Mouse (Mus musculus): ENCODE results near the gene Dhx29. TPM values are rescaled to one million over a fixed set of nuclear protein-coding genes. Genes with fewer than 3 reads are reported as not detected.

Gene Dhx29
- polyA plus RNA-seq, 1 experiment from 2014 or later, result 37.5 TPM

DNA sequence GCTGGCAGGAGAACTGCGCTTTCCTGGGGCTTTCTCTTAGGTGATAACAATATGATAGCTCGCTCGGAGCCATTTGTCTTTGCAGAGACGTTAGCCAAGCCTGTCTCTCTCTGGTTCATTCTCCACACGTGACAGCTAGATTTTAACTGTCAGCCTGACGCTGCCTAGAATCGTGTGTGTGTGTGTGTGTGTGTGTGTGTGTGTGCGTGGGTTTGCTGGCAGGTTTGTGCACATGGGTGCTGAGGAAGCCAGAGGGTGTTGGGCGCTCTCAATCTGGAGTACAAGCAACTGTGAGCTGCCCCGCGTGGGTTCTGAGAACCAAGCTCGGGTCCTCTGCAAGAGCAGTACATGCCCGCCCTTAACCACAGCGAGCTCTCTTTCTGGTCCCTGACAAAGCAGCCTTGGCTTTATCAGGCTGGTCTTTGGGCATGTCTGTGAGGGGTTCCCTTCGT, 14.7 kb downstream of the Dhx29 start:
- Histone ChIP-seq H3K4me2 (replicated peaks) (no peak overlapping the region), H3K9ac (replicated peaks) (no peak overlapping the region), H3K36me3 (peaks cover 83% of the 10 kb centered on the region), H3K4me3 (no peak overlapping the region), H3K9me3 (no peaks in the 10 kb centered on the region), H3K27ac (replicated peaks) (no peak overlapping the region), H3K4me1 (no peaks in the 10 kb centered on the region), H3K27me3 (no peaks in the 10 kb centered on the region)
- WGBS, result 79% methylated on average over 15 of the region's 15 CpGs
- ATAC-seq (ENCODE audit: low FRiP score, low read depth), result no peak

DNA sequence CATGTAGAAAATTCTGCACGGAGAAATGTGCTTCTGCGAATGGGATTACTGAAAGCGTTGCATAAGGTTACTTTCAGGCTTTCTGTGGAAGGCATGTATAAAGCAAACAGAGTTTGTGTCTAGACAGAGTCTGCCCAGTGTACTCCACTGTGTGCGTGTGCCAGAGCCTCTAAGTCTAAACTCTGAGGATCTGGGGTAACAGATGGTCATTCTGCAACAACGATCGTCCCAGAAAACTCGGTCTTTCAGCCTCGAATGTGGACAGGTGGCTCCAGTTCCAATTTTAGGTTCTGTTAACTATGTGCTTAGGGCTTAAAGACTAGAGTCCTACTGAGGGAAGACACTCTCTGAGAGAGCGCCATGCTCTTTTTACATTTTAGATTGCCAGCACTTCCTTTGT, 18.1 kb downstream of the Dhx29 start:
- WGBS, result 98% methylated on average over 9 of the region's 9 CpGs
- no peaks in the 10 kb centered on the region for H3K9me3 ChIP-seq
- no peak for ATAC-seq (ENCODE audit: low FRiP score, low read depth)
- no peak overlapping the region for H3K4me3 ChIP-seq
- no peak overlapping the region for H3K4me2 ChIP-seq (replicated peaks)
- H3K9ac ChIP-seq (replicated peaks), result no peak overlapping the region
- no peaks in the 10 kb centered on the region for H3K4me1 ChIP-seq
- H3K27me3 ChIP-seq, result no peaks in the 10 kb centered on the region
- H3K27ac ChIP-seq (replicated peaks), result no peak overlapping the region
- peaks cover 83% of the 10 kb centered on the region for H3K36me3 ChIP-seq

DNA sequence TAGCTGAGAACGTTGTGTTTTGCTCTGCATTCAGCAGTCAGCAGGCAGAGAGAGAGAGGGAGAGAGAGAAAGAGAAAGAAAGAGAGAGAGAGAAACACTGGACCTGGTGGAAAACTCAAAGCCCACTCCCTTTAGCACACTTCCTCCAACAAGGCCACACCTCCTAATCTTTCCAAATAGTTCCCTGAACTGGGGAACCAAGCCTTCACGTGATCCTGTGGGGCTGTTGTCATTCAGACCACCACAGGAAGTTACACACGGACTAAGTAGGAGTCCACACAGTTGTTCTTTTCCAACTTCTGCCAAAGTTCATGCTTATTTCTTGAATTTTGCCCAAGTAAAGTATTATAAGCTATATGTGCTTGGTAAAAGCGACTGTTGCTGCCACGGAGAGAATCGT, 18.6 kb downstream of the Dhx29 start:
- Histone ChIP-seq H3K27me3 (no peaks in the 10 kb centered on the region), H3K4me2 (replicated peaks) (no peak overlapping the region), H3K9me3 (no peaks in the 10 kb centered on the region), H3K4me3 (no peak overlapping the region), H3K27ac (replicated peaks) (no peak overlapping the region), H3K36me3 (peaks cover 86% of the 10 kb centered on the region), H3K9ac (replicated peaks) (no peak overlapping the region), H3K4me1 (no peaks in the 10 kb centered on the region)
- 91% methylated on average over 6 of the region's 6 CpGs for WGBS
- ATAC-seq (ENCODE audit: low FRiP score, low read depth), result no peak

DNA sequence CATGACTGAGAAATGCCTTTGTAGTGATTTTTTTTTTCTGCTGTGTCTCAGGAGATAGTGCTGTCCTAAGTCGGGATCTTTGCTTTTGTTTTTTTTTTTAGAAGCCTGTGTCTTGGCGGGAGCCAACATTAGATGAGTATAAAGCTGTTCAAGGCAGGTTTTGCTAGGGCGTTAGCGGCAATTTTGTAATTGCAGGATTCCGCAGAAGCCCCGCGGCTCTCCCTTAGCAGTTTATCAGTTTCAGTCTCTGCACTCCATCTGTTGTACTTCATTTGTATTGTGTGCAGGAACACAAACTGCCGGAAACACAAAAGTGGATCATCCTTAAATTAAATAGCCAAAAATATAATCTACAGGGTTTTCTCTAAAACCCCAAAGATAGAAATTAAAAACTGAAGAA, 26.8 kb downstream of the Dhx29 start:
- no peak overlapping the region for H3K9ac ChIP-seq (replicated peaks)
- no peaks in the 10 kb centered on the region for H3K4me1 ChIP-seq
- 95% methylated on average over 8 of the region's 8 CpGs for WGBS
- peaks cover 80% of the 10 kb centered on the region for H3K36me3 ChIP-seq
- ATAC-seq (ENCODE audit: low FRiP score, low read depth), result no peak
- H3K27me3 ChIP-seq, result no peaks in the 10 kb centered on the region
- H3K4me3 ChIP-seq, result no peak overlapping the region
- no peaks in the 10 kb centered on the region for H3K9me3 ChIP-seq
- H3K27ac ChIP-seq (replicated peaks), result no peak overlapping the region
- no peak overlapping the region for H3K4me2 ChIP-seq (replicated peaks)

DNA sequence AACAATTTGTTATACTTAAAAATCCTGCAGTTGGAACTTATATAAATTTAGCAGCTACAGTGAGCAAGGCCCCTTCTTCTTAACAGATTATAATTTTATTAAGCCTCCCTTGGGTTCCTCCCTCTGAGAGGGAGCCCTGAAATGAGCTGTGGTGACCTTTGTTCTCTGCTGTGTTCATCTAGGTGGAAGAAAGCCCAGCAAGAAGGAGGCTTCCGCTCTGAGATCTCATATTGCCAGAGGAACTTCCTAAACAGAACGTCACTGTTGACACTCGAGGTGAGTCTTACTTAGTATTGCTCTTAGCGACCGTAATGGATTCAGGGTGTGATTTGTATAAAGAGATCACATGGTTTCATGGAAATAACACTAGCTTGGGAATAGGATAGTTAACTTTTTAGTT, 35.8 kb downstream of the Dhx29 start:
- Histone ChIP-seq H3K4me3 (no peak overlapping the region), H3K27me3 (no peaks in the 10 kb centered on the region), H3K4me2 (replicated peaks) (no peak overlapping the region), H3K4me1 (no peaks in the 10 kb centered on the region), H3K36me3 (peaks cover 79% of the 10 kb centered on the region), H3K9me3 (no peaks in the 10 kb centered on the region), H3K27ac (replicated peaks) (no peak overlapping the region), H3K9ac (replicated peaks) (no peak overlapping the region)
- no peak for ATAC-seq (ENCODE audit: low FRiP score, low read depth)
- WGBS, result 84% methylated on average over 5 of the region's 5 CpGs

DNA sequence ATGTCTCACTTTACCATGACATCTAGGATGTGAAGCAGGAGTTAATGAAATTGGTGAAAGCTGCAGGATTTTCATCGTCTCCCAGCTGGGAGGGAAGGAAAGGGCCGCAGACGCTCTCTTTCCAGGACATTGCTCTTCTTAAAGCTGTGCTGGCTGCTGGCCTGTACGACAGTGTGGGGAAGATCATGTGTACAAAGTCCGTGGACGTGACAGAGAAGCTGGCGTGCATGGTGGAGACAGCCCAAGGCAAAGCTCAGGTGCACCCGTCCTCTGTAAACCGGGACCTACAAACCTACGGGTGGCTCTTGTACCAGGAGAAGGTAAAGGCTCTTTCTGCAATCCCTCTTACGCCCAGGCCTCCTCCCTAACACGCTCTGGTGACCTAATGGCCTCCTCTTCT, 37.2 kb downstream of the Dhx29 start:
- Histone ChIP-seq H3K4me1 (no peaks in the 10 kb centered on the region), H3K9me3 (no peaks in the 10 kb centered on the region), H3K4me2 (replicated peaks) (no peak overlapping the region), H3K9ac (replicated peaks) (no peak overlapping the region), H3K4me3 (no peak overlapping the region), H3K27ac (replicated peaks) (no peak overlapping the region), H3K27me3 (no peaks in the 10 kb centered on the region), H3K36me3 (peaks cover 78% of the 10 kb centered on the region)
- no peak for ATAC-seq (ENCODE audit: low FRiP score, low read depth)
- WGBS, result 95% methylated on average over 12 of the region's 12 CpGs

DNA sequence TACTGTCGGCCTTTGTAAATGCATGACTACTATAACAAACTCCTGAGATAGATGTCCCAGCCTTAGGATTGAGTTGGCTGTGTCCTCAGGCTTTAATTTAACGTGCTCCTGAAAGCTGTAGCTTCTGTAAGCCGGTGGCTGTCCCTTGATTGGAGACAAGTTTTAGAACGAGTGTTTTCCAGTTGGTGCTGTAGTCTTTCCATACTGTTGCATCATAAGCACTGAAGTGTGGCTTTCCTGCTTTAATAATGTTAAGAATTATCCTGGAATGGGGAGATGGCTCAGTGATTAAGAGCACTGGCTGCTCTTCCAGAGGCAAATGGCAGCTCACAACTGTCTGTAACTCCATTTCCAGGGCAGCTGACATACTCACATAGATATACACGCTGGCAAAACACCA, 40.0 kb downstream of the Dhx29 start:
- H3K4me1 ChIP-seq, result no peaks in the 10 kb centered on the region
- no peaks in the 10 kb centered on the region for H3K27me3 ChIP-seq
- no peak overlapping the region for H3K4me3 ChIP-seq
- no peak overlapping the region for H3K27ac ChIP-seq (replicated peaks)
- peaks cover 63% of the 10 kb centered on the region for H3K36me3 ChIP-seq
- no peak overlapping the region for H3K9ac ChIP-seq (replicated peaks)
- no peaks in the 10 kb centered on the region for H3K9me3 ChIP-seq
- ATAC-seq (ENCODE audit: low FRiP score, low read depth), result no peak
- WGBS, result 92% methylated on average over 5 of the region's 5 CpGs
- no peak overlapping the region for H3K4me2 ChIP-seq (replicated peaks)

DNA sequence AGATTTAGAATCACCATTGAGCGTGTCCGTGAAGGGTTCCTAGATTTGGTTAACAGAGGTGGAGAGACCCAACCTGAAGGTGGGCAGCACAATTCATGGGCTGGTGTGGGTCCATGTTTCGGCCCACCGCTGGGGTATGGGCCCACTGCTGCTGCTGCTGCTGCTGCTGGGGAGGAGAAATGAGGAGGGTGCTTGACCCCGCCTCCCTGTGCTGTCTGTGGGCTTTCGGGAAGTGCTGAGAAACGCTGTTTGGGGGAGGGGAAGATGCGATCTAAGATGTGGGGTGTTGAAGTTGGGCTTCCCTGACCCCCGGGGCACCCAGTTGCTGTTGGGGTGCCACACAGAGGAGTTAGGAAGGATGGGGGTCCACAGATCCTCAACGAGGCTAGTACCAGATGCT, 49.5 kb downstream of the Dhx29 start:
- no peaks in the 10 kb centered on the region for H3K4me1 ChIP-seq
- no peak overlapping the region for H3K27ac ChIP-seq (replicated peaks)
- ATAC-seq (ENCODE audit: low FRiP score, low read depth), result no peak
- H3K9me3 ChIP-seq, result no peaks in the 10 kb centered on the region
- 48% methylated on average over 10 of the region's 10 CpGs for WGBS
- H3K36me3 ChIP-seq, result no peaks in the 10 kb centered on the region
- H3K4me3 ChIP-seq, result no peak overlapping the region
- no peak overlapping the region for H3K9ac ChIP-seq (replicated peaks)
- no peak overlapping the region for H3K4me2 ChIP-seq (replicated peaks)
- peaks cover 38% of the 10 kb centered on the region for H3K27me3 ChIP-seq

DNA sequence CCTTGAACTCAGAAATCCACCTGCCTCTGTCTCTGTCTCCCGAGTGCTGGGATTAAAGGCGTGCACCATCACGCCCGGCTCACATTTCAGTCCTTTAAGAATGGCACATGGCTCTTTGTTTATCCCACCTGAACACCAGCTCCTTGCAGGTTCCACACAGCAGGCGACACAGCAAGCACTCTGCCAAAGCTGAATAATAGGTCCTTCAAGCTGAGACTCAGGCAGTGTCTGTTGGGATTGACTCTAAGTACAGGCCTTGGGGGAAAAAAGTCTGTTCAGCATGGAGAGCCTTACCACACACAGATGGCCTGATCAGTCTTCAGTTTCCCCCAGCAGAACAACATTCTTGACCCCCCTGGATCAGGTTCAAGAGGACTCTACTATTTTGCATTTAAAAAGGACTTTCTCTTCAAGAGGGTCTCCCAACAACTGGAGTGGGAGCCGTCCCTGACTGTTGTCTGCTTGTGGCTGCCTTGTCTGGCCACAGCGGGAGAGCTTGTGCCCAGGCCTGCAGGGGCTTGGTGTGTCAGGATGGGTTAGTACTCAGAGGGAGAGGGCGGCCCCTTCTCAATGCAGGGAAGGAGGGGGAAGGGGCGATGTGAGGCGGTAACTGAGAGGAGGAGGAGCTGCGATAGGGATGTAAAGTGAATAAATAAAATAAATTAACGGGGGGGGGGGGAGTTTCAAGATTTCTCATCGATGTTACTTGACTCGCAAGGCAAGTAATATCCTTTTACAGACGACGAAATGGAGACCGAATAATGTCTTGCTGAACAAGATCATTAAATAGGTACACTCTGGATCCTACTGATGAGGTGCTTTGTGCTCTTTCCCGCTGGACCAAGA, 58.6 kb downstream of the Dhx29 start:
- 2% methylated on average over 17 of the region's 18 CpGs for WGBS
- Histone ChIP-seq H3K9ac (replicated peaks) (0 out of 2 replicates have a peak overlapping the region, but pooled peaks have one; percentile 20), H3K4me2 (replicated peaks) (peak overlapping the region; percentile 80), H3K36me3 (no peaks in the 10 kb centered on the region), H3K4me3 (peak overlapping the region; percentile 53), H3K9me3 (no peaks in the 10 kb centered on the region), H3K27me3 (peaks cover 73% of the 10 kb centered on the region), H3K4me1 (peaks cover 40% of the 10 kb centered on the region), H3K27ac (replicated peaks) (no peak overlapping the region)
- ATAC-seq (ENCODE audit: low FRiP score, low read depth), result peak; percentile 67

DNA sequence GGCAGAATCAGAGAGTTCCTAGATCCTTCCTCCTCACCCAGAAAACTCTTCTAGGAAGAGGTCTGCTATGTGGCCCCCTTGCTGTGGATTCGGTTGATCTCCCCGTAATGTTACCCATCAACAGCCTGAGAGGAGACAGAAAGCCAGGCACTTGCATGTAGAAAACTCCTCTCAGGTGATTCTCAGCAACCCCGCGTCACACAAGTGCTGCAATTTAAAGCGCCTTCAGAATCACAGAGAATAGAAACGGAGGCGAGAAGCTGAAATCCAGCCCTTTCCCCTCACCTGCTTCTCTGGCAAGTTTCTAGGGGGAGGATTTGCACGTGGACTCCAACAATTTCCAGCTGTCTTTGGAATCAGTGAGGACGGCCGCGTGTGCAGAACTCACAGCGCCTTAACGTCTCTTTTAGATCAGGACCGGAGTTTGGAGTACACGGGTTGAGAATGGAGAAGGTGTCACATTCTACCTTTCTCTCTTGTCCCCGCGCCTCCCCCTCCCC, 59.2 kb downstream of the Dhx29 start:
- H3K4me3 ChIP-seq, result peak overlapping the region; percentile 53
- no peak overlapping the region for H3K27ac ChIP-seq (replicated peaks)

DNA sequence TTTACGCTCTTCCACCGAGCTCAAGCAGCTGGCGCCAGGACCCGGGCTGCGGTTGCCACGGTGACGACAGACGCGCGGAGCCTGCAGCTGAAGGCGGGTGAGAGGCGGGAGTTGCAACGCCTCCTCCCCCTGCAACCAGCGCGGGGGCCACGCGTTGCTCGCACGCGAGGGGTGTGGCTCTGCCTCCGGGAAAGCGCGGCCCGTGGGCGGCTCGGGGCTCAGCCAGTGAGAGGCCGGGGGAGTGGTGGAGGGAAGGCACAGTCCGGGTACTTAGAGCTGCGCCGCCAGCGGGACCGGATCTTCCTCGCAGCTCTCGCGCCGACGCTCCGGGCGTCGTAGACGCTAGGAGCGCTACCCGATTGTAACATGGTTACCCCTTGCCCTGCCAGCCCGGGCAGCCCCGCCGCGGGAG, 60.3 kb downstream of the Dhx29 start, which contains the start of gene Ccno:
TSS of gene Ccno (plus strand) at position 271 of the 412 bp plus-strand sequence.
- Histone ChIP-seq H3K4me2 (replicated peaks) (peak within 1 kb of the TSS; percentile 80), H3K27ac (replicated peaks) (no peak within 1 kb of the TSS), H3K27me3 (peaks cover 85% of the 10 kb centered on the region), H3K4me1 (peaks cover 40% of the 10 kb centered on the region), H3K9me3 (no peaks in the 10 kb centered on the region), H3K9ac (replicated peaks) (peak within 1 kb of the TSS; percentile 46; the same call in 1 of the 2 replicates), H3K36me3 (no peaks in the 10 kb centered on the region), H3K4me3 (peak within 1 kb of the TSS; percentile 53)
- WGBS, result under 1% methylated on average over 37 of the region's 47 CpGs
- peak; percentile 91 for ATAC-seq (ENCODE audit: low FRiP score, low read depth)

More for the DNA sequence above, 59.2 kb downstream of the Dhx29 start:
- Histone ChIP-seq H3K36me3 (no peaks in the 10 kb centered on the region), H3K9me3 (no peaks in the 10 kb centered on the region), H3K27me3 (peaks cover 80% of the 10 kb centered on the region), H3K4me1 (peaks cover 40% of the 10 kb centered on the region), H3K9ac (replicated peaks) (0 out of 2 replicates have a peak overlapping the region, but pooled peaks have one; percentile 3), H3K4me2 (replicated peaks) (peak overlapping the region; percentile 80)
- 1% methylated on average over 17 of the region's 17 CpGs for WGBS
- no peak for ATAC-seq (ENCODE audit: low FRiP score, low read depth)

DNA sequence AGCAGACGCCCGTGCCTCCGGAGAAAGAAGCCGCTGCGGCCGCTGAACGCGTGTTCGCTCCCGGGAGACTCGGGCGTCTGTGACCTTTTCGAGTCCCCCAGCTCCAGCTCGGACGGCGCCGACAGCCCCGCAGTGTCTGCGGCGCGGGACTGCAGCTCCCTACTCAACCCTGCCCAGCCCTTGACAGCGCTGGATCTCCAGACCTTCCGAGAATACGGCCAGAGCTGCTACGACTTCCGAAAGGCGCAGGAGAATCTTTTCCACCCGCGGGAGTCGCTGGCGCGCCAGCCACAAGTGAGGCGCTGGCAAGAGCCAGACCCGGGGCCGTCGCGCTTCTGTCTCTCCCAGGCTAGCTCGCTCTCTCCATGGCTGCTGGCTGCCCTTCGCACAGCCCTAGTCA, 60.7 kb downstream of the Dhx29 start:
- 1% methylated on average over 39 of the region's 39 CpGs for WGBS
- peaks cover 88% of the 10 kb centered on the region for H3K27me3 ChIP-seq
- peak overlapping the region; percentile 46; the same call in 1 of the 2 replicates for H3K9ac ChIP-seq (replicated peaks)
- peaks cover 40% of the 10 kb centered on the region for H3K4me1 ChIP-seq
- no peak overlapping the region for H3K27ac ChIP-seq (replicated peaks)
- no peaks in the 10 kb centered on the region for H3K36me3 ChIP-seq
- ATAC-seq (ENCODE audit: low FRiP score, low read depth), result peak; percentile 45; the same call in 1 of the 2 replicates
- no peaks in the 10 kb centered on the region for H3K9me3 ChIP-seq
- peak overlapping the region; percentile 80 for H3K4me2 ChIP-seq (replicated peaks)
- peak overlapping the region; percentile 53 for H3K4me3 ChIP-seq
